Mouse (Mus musculus): Measurements from ENCODE around the gene Dcaf17.

Dcaf17 gene

GRCm38 (mm10) chr2:71056115-71056835, 1.1 kb downstream of the Dcaf17 start:
- no peak for DNase-seq

GRCm38 (mm10) chr2:71071601-71072000, 16.5 kb downstream of the Dcaf17 start:
- DNase-seq: no peak

GRCm38 (mm10) chr2:71073330-71073729, 18.2 kb downstream of the Dcaf17 start:
- no peak for DNase-seq

GRCm38 (mm10) chr2:71073828-71074227, 18.7 kb downstream of the Dcaf17 start:
- no peak for DNase-seq

GRCm38 (mm10) chr2:71082416-71082815, 27.3 kb downstream of the Dcaf17 start:
- no peak for DNase-seq

GRCm38 (mm10) chr2:71083454-71084193, 28.5 kb downstream of the Dcaf17 start:
- DNase-seq: no peak

GRCm38 (mm10) chr2:71089766-71090165, 34.6 kb downstream of the Dcaf17 start:
- no peak for DNase-seq

GRCm38 (mm10) chr2:71090660-71091445, 35.7 kb downstream of the Dcaf17 start:
- DNase-seq: peak; percentile 70

GRCm38 (mm10) chr2:71096170-71096569, 41.0 kb downstream of the Dcaf17 start:
- DNase-seq: no peak

GRCm38 (mm10) chr2:71102621-71103291, 47.6 kb downstream of the Dcaf17 start:
- DNase-seq: peak; percentile 30

GRCm38 (mm10) chr2:71103292-71103680, 48.2 kb downstream of the Dcaf17 start:
- no peak for DNase-seq

GRCm38 (mm10) chr2:71104696-71105095, 49.6 kb downstream of the Dcaf17 start:
- no peak for DNase-seq

- DNase-seq: no peak
These were observed 50.5 kb downstream of the Dcaf17 start for GRCm38 (mm10) chr2:71105469-71106215.

GRCm38 (mm10) chr2:71107225-71107624, 52.1 kb downstream of the Dcaf17 start:
- no peak for DNase-seq

GRCm38 (mm10) chr2:71108541-71108940, 53.4 kb downstream of the Dcaf17 start:
- DNase-seq: no peak

- DNase-seq: no peak
These were observed 58.5 kb downstream of the Dcaf17 start for GRCm38 (mm10) chr2:71113489-71114171.

- DNase-seq: peak; percentile 34
These were observed 61.0 kb downstream of the Dcaf17 start for GRCm38 (mm10) chr2:71116151-71116550.

- peak; percentile 37 for DNase-seq
These were observed 62.9 kb downstream of the Dcaf17 start, which contains the start of gene Cybrd1 for GRCm38 (mm10) chr2:71117797-71118708. Gene Cybrd1, plus strand, starts transcription at chr2:71117923.

GRCm38 (mm10) chr2:71120844-71121243, 65.7 kb downstream of the Dcaf17 start:
- no peak for DNase-seq

GRCm38 (mm10) chr2:71121406-71121805, 66.3 kb downstream of the Dcaf17 start:
- DNase-seq: no peak
